Mouse (Mus musculus): Measurements from ENCODE around the gene Smyd3. TPM values are rescaled to one million over a fixed set of nuclear protein-coding genes. Genes with fewer than 3 reads are reported as not detected.
A peak's percentile ranks its signal among the peaks of the same experiment; 100 is the strongest.

Smyd3 gene
- polyA plus RNA-seq, 1 experiment from 2014 or later = 30.6 TPM

DNA sequence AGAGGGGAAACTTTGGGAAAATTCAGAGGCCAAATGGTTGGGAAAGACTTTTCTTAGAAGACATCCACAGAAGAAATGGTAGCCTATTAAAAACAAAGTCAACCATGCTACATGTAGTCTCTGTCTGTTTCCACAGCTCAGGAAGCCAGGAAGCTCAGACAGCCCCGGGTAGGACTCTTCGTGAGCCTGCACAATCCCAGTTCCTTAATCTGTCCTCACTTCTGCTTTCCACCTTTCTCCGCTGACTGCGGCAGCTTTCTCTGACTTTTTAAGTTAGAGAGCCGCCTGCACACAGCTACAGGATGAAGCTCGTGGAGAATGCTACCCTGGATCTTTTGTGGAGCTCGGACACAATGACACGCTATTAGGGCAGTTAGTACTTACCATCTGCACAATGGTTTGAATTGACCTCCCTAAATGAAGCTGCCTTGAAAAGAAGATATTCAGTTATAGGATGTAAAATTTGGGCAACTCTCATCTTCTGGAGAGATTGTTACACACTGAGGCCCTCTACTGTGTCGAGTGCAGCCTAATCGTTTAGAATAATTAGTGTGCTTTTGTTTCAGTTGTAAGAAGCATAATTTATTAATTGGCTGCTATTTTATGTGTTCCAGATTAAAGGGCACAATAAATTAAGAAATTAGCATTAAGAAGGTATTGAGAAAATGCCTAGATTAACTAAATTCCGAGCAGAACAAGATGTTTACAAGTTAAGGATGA is 444.7 kb downstream of the Smyd3 start:
- H3K36me3 ChIP-seq (ENCODE audit: control insufficient read depth, insufficient read depth, low read length) = no peaks in the 10 kb centered on the region
- no peak for ATAC-seq
- H3K9me3 ChIP-seq (replicated peaks; ENCODE audit: control insufficient read depth, low read length, poor library complexity, severe bottlenecking) = no peaks in the 10 kb centered on the region
- WGBS = 50% methylated on average over 11 of the region's 11 CpGs
- no peak overlapping the region for H3K27ac ChIP-seq (ENCODE audit: low read length)
- H3K4me1 ChIP-seq (ENCODE audit: control insufficient read depth, insufficient read depth, low read length) = no peaks in the 10 kb centered on the region
- H3K4me2 ChIP-seq (ENCODE audit: low read length) = no peak overlapping the region
- no peak overlapping the region for H3K9ac ChIP-seq (ENCODE audit: low read depth, low read length)
- H3K4me3 ChIP-seq (ENCODE audit: low read depth, low read length) = no peak overlapping the region
- no peaks in the 10 kb centered on the region for H3K27me3 ChIP-seq (ENCODE audit: control insufficient read depth, insufficient read depth, low read depth, low read length)

DNA sequence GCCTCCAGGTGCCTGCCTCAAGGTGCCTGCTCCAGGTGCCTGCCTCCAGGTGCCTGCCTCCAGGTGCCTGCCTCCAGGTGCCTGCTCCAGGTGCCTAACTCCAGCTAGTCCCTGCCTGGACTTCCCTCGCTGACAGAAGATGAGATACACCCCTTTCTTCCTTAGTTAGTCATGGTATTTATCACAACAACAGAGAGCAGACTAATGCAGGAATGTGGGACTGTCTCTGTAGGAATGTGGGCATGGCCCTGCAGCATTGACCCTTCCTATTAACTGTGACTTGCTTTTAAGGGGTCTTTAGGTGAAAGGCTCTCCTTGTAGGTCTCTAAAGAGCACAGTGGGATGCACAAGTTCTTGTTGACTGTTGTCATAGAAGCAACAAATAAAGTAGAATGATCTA is 445.4 kb downstream of the Smyd3 start:
- 33% methylated on average over 1 of the region's 1 CpGs for WGBS
- H3K36me3 ChIP-seq (ENCODE audit: control insufficient read depth, insufficient read depth, low read length) = no peaks in the 10 kb centered on the region

DNA sequence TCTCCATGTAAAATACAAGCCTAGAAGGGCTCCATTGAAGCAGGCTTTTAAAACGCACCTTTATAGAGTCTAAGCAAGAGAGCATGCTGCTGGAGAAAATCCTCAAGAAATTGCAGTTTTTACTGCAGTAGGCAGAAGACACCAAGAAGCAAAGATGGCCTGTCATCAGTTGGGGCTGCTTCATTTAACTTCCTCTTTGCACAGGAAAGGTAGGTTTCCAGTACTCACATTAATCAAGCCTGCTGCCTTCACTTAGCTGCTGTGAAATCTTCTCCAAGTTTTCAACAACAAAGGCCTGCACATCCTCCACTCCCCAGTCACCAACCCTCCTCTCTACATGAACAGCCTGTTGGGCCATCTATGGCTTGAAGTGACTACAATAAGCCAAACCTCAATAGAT is 448.9 kb downstream of the Smyd3 start:
- Histone ChIP-seq H3K27me3 (ENCODE audit: control insufficient read depth, insufficient read depth, low read depth, low read length) (no peaks in the 10 kb centered on the region), H3K27ac (ENCODE audit: low read length) (no peak overlapping the region), H3K4me3 (ENCODE audit: low read depth, low read length) (no peak overlapping the region), H3K9ac (ENCODE audit: low read depth, low read length) (no peak overlapping the region), H3K4me2 (ENCODE audit: low read length) (no peak overlapping the region), H3K36me3 (ENCODE audit: control insufficient read depth, insufficient read depth, low read length) (no peaks in the 10 kb centered on the region), H3K9me3 (replicated peaks; ENCODE audit: control insufficient read depth, low read length, poor library complexity, severe bottlenecking) (no peaks in the 10 kb centered on the region), H3K4me1 (ENCODE audit: control insufficient read depth, insufficient read depth, low read length) (no peaks in the 10 kb centered on the region)
- 97% methylated on average over 1 of the region's 1 CpGs for WGBS
- ATAC-seq = no peak

More for the DNA sequence above, 445.4 kb downstream of the Smyd3 start:
- no peaks in the 10 kb centered on the region for H3K9me3 ChIP-seq (replicated peaks; ENCODE audit: control insufficient read depth, low read length, poor library complexity, severe bottlenecking)
- no peaks in the 10 kb centered on the region for H3K27me3 ChIP-seq (ENCODE audit: control insufficient read depth, insufficient read depth, low read depth, low read length)
- no peak overlapping the region for H3K27ac ChIP-seq (ENCODE audit: low read length)
- H3K9ac ChIP-seq (ENCODE audit: low read depth, low read length) = no peak overlapping the region
- no peak overlapping the region for H3K4me3 ChIP-seq (ENCODE audit: low read depth, low read length)
- no peak overlapping the region for H3K4me2 ChIP-seq (ENCODE audit: low read length)
- no peaks in the 10 kb centered on the region for H3K4me1 ChIP-seq (ENCODE audit: control insufficient read depth, insufficient read depth, low read length)
- no peak for ATAC-seq

DNA sequence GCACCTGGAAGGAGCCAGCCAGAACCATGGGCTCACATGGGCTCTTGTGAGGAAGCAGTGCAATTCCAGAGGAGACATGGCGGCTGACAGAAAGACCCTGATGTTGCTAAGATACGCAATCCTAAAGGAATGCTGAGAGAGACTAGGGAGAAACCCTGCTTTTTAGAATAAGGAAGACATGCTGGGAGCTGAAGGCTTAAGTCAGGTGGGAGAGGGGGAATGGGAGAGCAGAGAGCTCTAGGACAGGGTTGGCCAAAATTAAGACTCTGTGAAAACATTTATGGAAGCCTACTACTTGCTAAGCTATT is 452.6 kb downstream of the Smyd3 start:
- Histone ChIP-seq H3K36me3 (ENCODE audit: control insufficient read depth, insufficient read depth, low read length) (no peaks in the 10 kb centered on the region), H3K27ac (ENCODE audit: low read length) (no peak overlapping the region), H3K4me1 (ENCODE audit: control insufficient read depth, insufficient read depth, low read length) (peaks cover 14% of the 10 kb centered on the region), H3K4me3 (ENCODE audit: low read depth, low read length) (no peak overlapping the region), H3K4me2 (ENCODE audit: low read length) (no peak overlapping the region), H3K9me3 (replicated peaks; ENCODE audit: control insufficient read depth, low read length, poor library complexity, severe bottlenecking) (no peaks in the 10 kb centered on the region), H3K27me3 (ENCODE audit: control insufficient read depth, insufficient read depth, low read depth, low read length) (no peaks in the 10 kb centered on the region), H3K9ac (ENCODE audit: low read depth, low read length) (no peak overlapping the region)
- ATAC-seq = no peak
- WGBS = 45% methylated on average over 2 of the region's 2 CpGs

DNA sequence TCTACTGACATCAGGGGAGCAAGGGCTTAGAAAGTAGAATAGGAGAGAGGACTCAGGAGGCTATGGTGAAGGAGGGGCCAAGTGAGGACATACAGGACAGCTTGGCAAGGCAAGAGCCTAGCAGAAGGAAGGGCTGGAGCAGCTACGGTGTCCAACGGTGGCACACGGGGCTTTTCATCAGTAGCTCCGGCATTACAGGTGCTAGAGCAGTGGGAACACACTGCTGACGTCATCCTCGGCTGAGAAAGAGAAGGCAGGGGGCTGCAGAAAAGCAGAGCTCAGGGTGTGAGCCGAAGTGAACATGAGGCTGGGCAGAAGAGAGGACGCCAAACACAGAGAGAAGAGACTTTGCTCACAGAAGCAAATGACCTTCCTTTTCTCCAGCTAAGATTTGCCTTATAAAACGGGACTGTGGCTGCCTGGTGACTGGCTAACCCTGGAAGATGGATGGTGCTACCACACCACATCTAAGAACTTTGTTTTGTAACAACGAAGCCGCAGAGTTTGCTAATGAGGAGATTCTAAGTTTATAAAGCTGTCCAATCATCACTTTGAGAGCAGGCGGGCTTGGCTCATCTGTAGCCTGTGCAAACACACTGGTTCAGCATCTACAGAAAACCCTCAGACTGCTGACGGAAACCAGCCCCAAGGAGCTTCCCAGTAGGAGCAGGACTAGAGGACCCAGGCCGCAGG is 453.1 kb downstream of the Smyd3 start:
- WGBS = 82% methylated on average over 14 of the region's 14 CpGs
- Histone ChIP-seq H3K9me3 (replicated peaks; ENCODE audit: control insufficient read depth, low read length, poor library complexity, severe bottlenecking) (no peaks in the 10 kb centered on the region), H3K4me3 (ENCODE audit: low read depth, low read length) (no peak overlapping the region), H3K4me2 (ENCODE audit: low read length) (no peak overlapping the region), H3K9ac (ENCODE audit: low read depth, low read length) (no peak overlapping the region), H3K27ac (ENCODE audit: low read length) (no peak overlapping the region), H3K27me3 (ENCODE audit: control insufficient read depth, insufficient read depth, low read depth, low read length) (no peaks in the 10 kb centered on the region), H3K36me3 (ENCODE audit: control insufficient read depth, insufficient read depth, low read length) (no peaks in the 10 kb centered on the region), H3K4me1 (ENCODE audit: control insufficient read depth, insufficient read depth, low read length) (peaks cover 17% of the 10 kb centered on the region)
- ATAC-seq = no peak

DNA sequence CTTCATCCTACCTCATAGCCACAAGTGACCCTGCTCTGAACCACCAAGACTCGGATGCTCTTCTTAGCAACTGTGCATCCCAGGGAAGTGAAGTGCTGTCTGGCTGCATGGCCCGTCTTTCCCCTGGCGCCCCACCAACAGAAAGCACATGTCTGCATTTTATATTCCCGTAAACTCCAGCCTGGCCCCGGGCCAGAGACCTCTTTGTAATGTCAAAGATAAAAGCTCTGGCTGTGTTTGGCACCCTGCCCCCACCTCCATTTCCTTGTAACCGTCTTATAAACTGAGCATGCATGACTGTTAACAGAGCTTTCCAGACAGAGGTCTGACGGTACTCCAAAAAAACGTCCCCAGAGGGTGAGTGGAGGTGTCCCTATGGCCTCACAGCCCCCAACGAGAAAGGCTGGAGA is 456.1 kb downstream of the Smyd3 start:
- no peak overlapping the region for H3K4me2 ChIP-seq (ENCODE audit: low read length)
- no peak overlapping the region for H3K4me3 ChIP-seq (ENCODE audit: low read depth, low read length)
- no peak overlapping the region for H3K9ac ChIP-seq (ENCODE audit: low read depth, low read length)
- 0 out of 2 replicates have a peak, but pooled peaks have one; percentile 30 for ATAC-seq
- peaks cover 17% of the 10 kb centered on the region for H3K4me1 ChIP-seq (ENCODE audit: control insufficient read depth, insufficient read depth, low read length)
- H3K9me3 ChIP-seq (replicated peaks; ENCODE audit: control insufficient read depth, low read length, poor library complexity, severe bottlenecking) = no peaks in the 10 kb centered on the region
- no peak overlapping the region for H3K27ac ChIP-seq (ENCODE audit: low read length)
- H3K27me3 ChIP-seq (ENCODE audit: control insufficient read depth, insufficient read depth, low read depth, low read length) = no peaks in the 10 kb centered on the region
- 20% methylated on average over 9 of the region's 9 CpGs for WGBS
- no peaks in the 10 kb centered on the region for H3K36me3 ChIP-seq (ENCODE audit: control insufficient read depth, insufficient read depth, low read length)

DNA sequence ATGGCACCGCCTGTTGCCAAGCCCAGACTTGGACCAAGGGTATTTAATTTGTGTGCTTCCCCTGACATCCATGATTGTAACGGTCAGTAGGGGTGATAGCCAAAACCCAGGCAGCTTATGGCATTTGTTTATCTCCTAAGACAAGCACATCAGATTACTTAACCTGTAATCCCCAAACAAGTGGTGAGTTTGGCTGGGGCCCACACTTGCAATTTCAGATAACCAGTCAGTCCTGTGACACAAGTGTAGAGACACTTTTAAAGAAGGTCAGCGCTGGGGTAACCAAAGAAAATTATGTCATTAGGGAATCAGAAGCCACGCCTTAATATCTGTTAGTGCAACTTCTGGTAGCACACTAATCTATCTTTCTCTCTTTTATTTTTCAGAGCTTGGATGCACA is 456.8 kb downstream of the Smyd3 start:
- Histone ChIP-seq H3K27ac (ENCODE audit: low read length) (no peak overlapping the region), H3K9ac (ENCODE audit: low read depth, low read length) (no peak overlapping the region), H3K36me3 (ENCODE audit: control insufficient read depth, insufficient read depth, low read length) (no peaks in the 10 kb centered on the region), H3K4me3 (ENCODE audit: low read depth, low read length) (no peak overlapping the region), H3K4me1 (ENCODE audit: control insufficient read depth, insufficient read depth, low read length) (peaks cover 17% of the 10 kb centered on the region), H3K27me3 (ENCODE audit: control insufficient read depth, insufficient read depth, low read depth, low read length) (no peaks in the 10 kb centered on the region), H3K4me2 (ENCODE audit: low read length) (no peak overlapping the region), H3K9me3 (replicated peaks; ENCODE audit: control insufficient read depth, low read length, poor library complexity, severe bottlenecking) (no peaks in the 10 kb centered on the region)
- 77% methylated on average over 4 of the region's 4 CpGs for WGBS
- no peak for ATAC-seq

DNA sequence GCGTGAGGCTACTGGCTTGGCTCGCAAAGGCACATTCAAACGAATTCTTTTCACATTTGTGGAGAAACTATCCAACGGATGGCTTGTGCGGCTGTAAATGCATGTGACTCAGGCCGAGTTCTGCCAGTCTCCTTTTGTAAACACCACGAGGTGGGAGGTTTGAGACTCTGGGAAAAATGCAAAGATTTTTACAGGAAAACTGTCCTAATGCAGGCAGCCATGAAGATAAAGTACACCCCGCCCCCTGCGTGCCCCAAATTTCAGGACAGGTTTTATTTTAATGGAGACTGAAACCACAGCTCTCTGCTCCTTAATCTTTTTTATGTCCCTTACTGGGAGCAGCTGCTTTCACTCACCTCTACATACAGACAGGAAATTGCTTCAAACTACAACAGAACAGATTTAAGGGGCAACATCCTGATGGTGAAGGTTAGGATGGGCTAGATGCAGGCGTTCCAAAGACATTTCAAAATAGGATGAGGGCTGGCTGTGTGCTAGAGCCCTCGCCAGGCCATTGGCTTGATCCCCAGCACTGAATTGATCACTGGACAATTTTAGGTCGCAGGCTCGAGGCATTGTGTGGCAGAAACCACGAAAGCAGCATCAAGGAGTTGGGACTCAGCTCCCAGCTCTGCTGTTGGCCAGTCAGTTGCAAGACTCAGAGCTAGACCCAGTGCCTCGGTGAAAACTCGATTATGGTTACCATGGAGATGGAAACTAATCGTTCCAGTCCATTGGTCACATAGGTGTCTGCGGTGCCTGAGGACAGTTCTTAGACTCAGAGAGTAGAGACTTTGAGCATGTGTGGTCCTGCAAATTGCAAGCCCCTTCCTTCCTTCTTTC is 457.5 kb downstream of the Smyd3 start:
- ATAC-seq = peak; percentile 75; the same call in 1 of the 2 replicates
- H3K9me3 ChIP-seq (replicated peaks; ENCODE audit: control insufficient read depth, low read length, poor library complexity, severe bottlenecking) = no peaks in the 10 kb centered on the region
- WGBS = 44% methylated on average over 18 of the region's 18 CpGs
- H3K9ac ChIP-seq (ENCODE audit: low read depth, low read length) = no peak overlapping the region
- no peak overlapping the region; the same call in none of the 2 replicates for H3K27ac ChIP-seq (ENCODE audit: low read length)
- no peak overlapping the region for H3K4me3 ChIP-seq (ENCODE audit: low read depth, low read length)
- no peaks in the 10 kb centered on the region for H3K27me3 ChIP-seq (ENCODE audit: control insufficient read depth, insufficient read depth, low read depth, low read length)
- H3K4me2 ChIP-seq (ENCODE audit: low read length) = no peak overlapping the region
- no peaks in the 10 kb centered on the region for H3K36me3 ChIP-seq (ENCODE audit: control insufficient read depth, insufficient read depth, low read length)
- peaks cover 17% of the 10 kb centered on the region for H3K4me1 ChIP-seq (ENCODE audit: control insufficient read depth, insufficient read depth, low read length)

Data from midbrain, embryonic 16.5 days (tissue).